Mouse (Mus musculus): ENCODE data around the gene Fmo5.

- TF ChIP-seq POLR2A (IDR thresholded peaks at IDR 0.05; ENCODE audit: borderline replicate concordance, low read depth, low read length) (no peak), CTCF (IDR thresholded peaks at IDR 0.05; ENCODE audit: low read depth, low read length) (no peak)
These were observed 19.9 kb downstream of the Fmo5 start for GRCm38 (mm10) chr3:97648518-97648917.
